Mouse (Mus musculus) megakaryocyte, embryonic 14.5 days (primary cell): ENCODE measurements around the gene Rnf111. TPM values are rescaled to one million over a fixed set of nuclear protein-coding genes. Genes with fewer than 3 reads are reported as not detected.
A peak's percentile ranks its signal among the peaks of the same experiment; 100 is the strongest.
"Not testable (repeated sequence)": the region's sequence is repeated elsewhere in the genome, so short reads cannot be mapped to it uniquely, and the experiment has no call there.

ENCODE experiments used
- H3K27me3 ChIP-seq: replicated peaks from 2 replicates; pipeline ENCODE3; 2012; ENCODE audit warnings: inconsistent platforms
- H3K36me3 ChIP-seq: replicated peaks from 2 replicates; pipeline ENCODE3; 2012; ENCODE audit warnings: low read length, inconsistent platforms, mixed read lengths
- H3K4me1 ChIP-seq: 2 replicates; pipeline ENCODE4 v1.6.1; 2012; ENCODE audit warnings: inconsistent platforms
- H3K4me3 ChIP-seq: replicated peaks from 2 replicates; pipeline ENCODE3; 2012; ENCODE audit warnings: moderate library complexity, mild to moderate bottlenecking, inconsistent platforms
- H3K9me3 ChIP-seq: 2 replicates; pipeline ENCODE4 v1.6.1; 2012; ENCODE audit warnings: inconsistent platforms
- FLI1 ChIP-seq: IDR thresholded peaks from 2 replicates; pipeline ENCODE4 v1.6.1; 2012; ENCODE audit warnings: low read length, inconsistent platforms, mixed read lengths
- GATA1 ChIP-seq: IDR thresholded peaks from 3 replicates; pipeline ENCODE4 v1.6.1; 2012; ENCODE audit warnings: mixed read lengths, low read length, inconsistent platforms, borderline replicate concordance
- polyA plus RNA-seq: library from polyadenylated mRNA; stranded (reverse); fragments of >175 nt; gene quantifications from 2 replicates; pipeline ENCODE4 v1.2.3, GENCODE M21; 2012; ENCODE audit warnings: low replicate concordance; ENCODE audit not compliant: insufficient read depth

Gene Rnf111
- polyA plus RNA-seq, result 1.2 and 1.3 TPM in 2 replicates

DNA sequence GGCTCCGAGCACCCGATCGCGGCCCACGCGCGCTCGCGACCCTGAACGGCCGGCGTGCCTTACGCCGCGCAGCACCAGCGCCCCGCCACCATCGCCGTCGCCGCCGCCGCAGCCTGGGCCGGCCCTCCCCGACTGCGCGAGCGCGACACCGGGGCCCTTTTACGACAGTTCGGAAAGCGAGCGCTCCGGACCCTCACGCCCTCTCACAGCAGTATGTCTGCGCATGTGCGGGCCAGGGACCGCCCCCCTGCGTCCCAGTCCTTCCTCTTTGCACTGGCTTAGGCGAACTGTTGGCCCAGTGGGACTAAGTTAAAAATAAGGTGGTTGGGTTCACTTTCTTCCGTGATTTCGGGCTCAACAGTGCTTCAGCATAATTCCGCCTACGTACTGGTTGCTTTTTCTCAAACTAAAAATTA, at the start of gene Rnf111:
Gene Rnf111 (minus strand): TSS at position 100 of the 416 bp plus-strand sequence.
- peaks cover 11% of the 10 kb centered on the region for H3K36me3 ChIP-seq
- TF ChIP-seq GATA1 (no peak), FLI1 (no peak)
- no peaks in the 10 kb centered on the region for H3K9me3 ChIP-seq
- no peaks in the 10 kb centered on the region for H3K27me3 ChIP-seq
- peaks cover 36% of the 10 kb centered on the region; the same call in 1 of the 2 replicates for H3K4me1 ChIP-seq
- peak within 1 kb of the TSS; percentile 97 for H3K4me3 ChIP-seq

DNA sequence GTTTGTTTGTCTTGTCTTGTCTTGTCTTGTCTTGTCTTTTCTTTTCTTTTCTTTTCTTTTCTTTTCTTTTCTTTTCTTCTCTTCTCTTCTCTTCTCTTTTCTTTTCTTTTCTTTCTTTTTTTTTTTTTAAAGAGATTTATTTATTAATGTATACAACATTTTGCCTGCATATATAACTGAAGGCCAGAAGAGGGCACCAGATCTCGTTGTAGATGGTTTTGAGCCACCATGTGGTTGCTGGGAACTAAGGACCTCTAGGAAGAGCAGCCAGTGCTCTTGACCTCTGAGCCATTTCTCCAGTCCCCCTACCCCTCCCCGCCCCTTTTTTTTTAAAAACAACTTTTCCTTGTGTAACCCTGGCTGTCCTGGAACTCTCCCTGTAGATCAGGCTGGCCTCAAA, 48.7 kb upstream of the Rnf111 start:
- H3K4me3 ChIP-seq, H3K9me3 ChIP-seq, H3K27me3 ChIP-seq: not testable (repeated sequence)
- Histone ChIP-seq H3K36me3 (peaks cover 68% of the 10 kb centered on the region), H3K4me1 (peaks cover 32% of the 10 kb centered on the region; the same call in 1 of the 2 replicates)

DNA sequence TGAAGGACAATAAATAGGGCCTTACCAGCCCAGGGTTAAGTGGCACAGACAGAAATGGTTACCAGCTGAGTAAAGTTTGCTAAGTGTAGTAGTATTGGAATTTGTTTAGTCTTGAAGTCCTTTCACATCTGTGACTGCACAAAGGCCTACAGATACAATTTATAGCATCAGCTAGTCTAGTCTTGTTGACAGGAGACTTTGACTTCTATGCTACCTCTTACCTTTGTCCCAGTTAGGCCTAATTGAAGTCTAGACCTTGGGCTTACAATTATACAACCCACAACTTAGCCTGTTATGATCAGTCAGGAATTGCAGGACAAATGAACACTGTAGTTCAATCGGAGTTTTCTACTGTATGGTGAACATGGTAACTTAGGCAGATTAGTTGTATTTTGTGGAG, 48.0 kb upstream of the Rnf111 start:
- peaks cover 72% of the 10 kb centered on the region for H3K36me3 ChIP-seq
- TF ChIP-seq FLI1 (no peak), GATA1 (no peak)
- H3K9me3 ChIP-seq, result peaks cover 6% of the 10 kb centered on the region; the same call in 1 of the 2 replicates
- no peak overlapping the region for H3K4me3 ChIP-seq
- peaks cover 39% of the 10 kb centered on the region; the same call in 1 of the 2 replicates for H3K4me1 ChIP-seq
- H3K27me3 ChIP-seq, result no peaks in the 10 kb centered on the region

DNA sequence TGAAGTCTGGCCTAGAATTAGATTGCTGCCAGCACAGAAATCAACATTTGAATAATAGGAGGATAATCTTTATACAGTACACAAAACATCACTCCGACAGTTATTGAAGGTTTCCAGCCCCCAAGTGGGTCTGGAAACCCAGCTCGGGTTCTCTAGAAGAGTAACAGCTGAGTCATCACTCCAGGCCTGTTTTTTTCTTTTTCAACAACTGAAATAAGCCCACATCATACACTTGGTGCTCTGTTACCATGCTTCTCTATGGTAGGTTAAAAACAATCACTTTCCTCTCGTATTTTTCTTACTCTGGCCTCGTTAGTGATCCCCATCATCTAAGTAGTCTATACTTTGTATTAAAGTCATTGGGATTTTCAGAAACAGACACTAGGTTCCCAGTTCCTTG, 44.8 kb upstream of the Rnf111 start:
- Histone ChIP-seq H3K9me3 (peaks cover 3% of the 10 kb centered on the region; the same call in 1 of the 2 replicates), H3K27me3 (no peaks in the 10 kb centered on the region), H3K36me3 (peaks cover 58% of the 10 kb centered on the region), H3K4me1 (peaks cover 53% of the 10 kb centered on the region; the same call in 1 of the 2 replicates), H3K4me3 (no peak overlapping the region)
- no peak for TF ChIP-seq GATA1
- TF ChIP-seq FLI1, result no peak

DNA sequence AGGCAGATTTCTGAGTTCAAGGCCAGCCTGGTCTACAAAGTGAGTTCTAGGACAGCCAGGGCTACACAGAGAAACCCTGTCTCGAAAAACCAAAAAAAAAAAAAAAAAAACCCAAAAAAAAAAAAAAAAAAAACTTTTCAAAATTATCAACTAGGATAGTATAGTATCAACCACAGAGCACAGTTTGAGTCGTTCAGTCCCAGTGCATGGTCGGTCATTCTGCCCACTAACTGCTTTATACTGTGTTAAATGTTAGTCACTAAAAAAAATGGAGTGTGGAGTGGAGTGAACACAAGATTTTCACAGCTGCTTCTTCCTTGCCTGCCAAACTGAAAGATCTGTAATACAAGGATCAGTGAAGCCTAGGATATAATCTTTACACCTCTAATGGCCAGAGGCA, 43.1 kb upstream of the Rnf111 start:
- not testable (repeated sequence) for H3K4me3 ChIP-seq, H3K27me3 ChIP-seq, H3K9me3 ChIP-seq
- Histone ChIP-seq H3K36me3 (peaks cover 42% of the 10 kb centered on the region), H3K4me1 (peaks cover 57% of the 10 kb centered on the region)

DNA sequence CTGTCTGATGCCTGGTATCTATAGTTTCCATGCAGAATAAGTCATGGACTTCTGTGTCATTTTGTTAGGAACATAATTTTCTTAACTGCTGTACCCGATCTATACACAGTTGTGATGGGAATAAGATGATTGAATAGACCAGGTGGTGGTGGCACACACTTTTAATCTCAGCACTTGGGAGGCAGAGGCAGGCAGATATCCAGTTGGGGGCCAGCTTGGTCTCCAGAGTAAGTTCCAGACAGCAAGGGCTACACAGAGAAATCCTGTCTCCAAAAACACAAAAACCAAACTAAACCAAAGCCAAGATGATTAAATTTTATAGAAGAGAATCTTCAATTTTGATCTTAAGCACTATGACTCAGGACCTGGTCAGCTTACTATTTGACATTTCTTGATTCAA, 41.3 kb upstream of the Rnf111 start:
- TF ChIP-seq FLI1, result no peak
- Histone ChIP-seq H3K9me3 (no peaks in the 10 kb centered on the region), H3K27me3 (no peaks in the 10 kb centered on the region), H3K4me3 (no peak overlapping the region), H3K4me1 (peaks cover 46% of the 10 kb centered on the region), H3K36me3 (peaks cover 30% of the 10 kb centered on the region)

DNA sequence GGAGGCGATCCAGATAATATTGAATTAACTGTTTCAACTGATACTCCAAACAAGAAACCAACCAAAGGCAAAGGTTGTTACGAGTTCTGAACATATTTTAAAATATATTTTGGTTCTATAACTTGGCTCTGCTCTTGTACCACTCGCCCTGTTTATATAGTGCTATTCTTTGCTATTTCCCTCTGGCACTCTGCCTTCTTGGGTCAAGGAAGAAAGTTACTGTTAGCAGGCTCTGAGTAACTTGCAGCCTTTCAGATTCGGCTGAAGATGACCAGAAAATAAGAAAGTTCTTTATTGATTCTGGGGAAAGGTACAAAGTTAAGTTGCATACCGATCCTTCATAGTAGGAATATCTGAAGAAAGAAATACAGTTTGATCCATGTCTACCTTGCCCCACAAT, 40.5 kb upstream of the Rnf111 start:
- no peak for TF ChIP-seq GATA1
- TF ChIP-seq FLI1, result no peak
- Histone ChIP-seq H3K4me3 (peak overlapping the region; percentile 96), H3K36me3 (peaks cover 25% of the 10 kb centered on the region)

DNA sequence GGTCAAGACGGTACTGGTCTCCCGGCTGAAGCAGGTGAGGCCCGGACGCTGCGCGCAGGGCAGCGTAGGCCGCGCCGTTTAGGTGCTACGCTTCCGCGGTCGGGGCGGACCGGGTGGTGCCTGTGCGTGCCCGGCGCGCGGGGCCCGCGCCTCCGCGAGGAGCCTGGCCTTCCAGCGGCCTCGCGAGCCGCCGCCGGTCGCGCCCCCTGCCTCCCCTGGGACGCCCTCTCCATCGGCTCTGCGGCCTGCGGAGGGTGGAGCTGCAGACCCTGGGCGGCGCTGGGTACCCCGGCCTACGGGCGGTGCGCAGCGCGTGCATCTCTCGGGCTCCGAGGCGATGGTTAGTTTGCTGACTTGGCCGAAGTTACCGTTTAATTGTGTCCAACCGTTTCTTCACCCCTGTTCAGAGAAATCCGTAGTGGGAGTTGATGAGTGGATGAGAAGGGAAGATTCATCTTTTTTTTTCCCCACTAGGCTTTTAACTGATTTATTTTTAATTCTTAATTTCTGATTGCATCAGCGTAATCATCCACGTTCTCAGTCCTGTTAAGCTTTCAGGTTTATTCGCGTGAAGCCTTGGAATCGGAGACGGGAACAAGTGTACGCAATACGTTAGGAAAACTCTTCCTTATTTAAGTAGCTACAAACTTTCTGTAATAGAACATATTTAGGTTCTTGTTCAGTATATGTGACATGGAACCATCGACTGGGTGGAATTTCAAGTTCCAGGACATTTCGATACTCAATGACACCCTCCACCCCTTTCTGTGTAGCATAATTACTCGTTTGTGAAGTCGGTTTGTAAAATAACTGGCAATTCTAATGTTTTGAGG, 39.7 kb upstream of the Rnf111 start:
- H3K27me3 ChIP-seq, result no peaks in the 10 kb centered on the region
- H3K4me3 ChIP-seq, result peak overlapping the region; percentile 96
- TF ChIP-seq GATA1 (no peak), FLI1 (no peak)
- no peaks in the 10 kb centered on the region for H3K9me3 ChIP-seq
- peaks cover 19% of the 10 kb centered on the region for H3K36me3 ChIP-seq
- H3K4me1 ChIP-seq, result peaks cover 40% of the 10 kb centered on the region

More for the DNA sequence above, 40.5 kb upstream of the Rnf111 start:
- no peaks in the 10 kb centered on the region for H3K27me3 ChIP-seq
- H3K4me1 ChIP-seq, result peaks cover 44% of the 10 kb centered on the region
- no peaks in the 10 kb centered on the region for H3K9me3 ChIP-seq

DNA sequence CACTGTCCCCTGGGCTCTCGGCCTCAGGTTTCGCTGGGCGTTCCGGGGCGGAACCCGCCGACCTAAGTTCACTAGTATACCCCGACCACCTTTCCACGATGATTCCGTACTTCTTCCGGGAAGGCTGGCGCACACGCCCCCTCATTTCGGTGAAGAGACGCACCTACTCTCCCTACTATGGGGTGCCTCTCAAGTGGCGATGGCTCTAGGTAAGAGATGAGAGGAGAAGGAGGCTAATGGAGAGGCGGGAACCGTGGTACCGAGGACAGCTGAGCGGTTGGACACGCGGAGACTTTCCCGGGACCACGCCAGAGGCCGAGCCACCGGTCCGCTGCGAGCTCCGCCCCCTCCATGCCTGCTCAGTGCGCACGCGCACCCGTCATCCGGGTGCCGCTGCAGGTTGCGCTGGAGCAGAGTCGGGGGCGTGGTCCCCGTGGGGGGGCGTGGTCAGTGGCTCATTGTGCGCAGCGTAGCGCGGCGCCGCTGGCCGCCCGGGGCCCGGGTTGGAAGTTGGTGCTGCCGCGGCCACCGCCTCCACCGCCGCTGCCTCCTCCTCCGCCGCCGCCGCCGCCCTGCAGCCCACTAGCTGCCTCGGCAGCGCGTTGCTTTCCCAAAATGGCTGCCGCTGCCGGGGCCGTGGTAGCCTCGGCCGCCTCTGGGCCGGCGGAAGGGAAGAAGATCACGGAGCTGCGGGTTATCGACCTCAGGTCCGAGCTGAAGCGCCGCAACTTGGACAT, 38.9 kb upstream of the Rnf111 start, which contains the start of gene Sltm:
Gene Sltm (plus strand): TSS at position 450 of the 737 bp plus-strand sequence.
- Histone ChIP-seq H3K36me3 (peaks cover 12% of the 10 kb centered on the region), H3K4me3 (peak within 1 kb of the TSS; percentile 96), H3K27me3 (no peaks in the 10 kb centered on the region), H3K4me1 (peaks cover 32% of the 10 kb centered on the region), H3K9me3 (no peaks in the 10 kb centered on the region)
- TF ChIP-seq GATA1 (no peak), FLI1 (no peak)

DNA sequence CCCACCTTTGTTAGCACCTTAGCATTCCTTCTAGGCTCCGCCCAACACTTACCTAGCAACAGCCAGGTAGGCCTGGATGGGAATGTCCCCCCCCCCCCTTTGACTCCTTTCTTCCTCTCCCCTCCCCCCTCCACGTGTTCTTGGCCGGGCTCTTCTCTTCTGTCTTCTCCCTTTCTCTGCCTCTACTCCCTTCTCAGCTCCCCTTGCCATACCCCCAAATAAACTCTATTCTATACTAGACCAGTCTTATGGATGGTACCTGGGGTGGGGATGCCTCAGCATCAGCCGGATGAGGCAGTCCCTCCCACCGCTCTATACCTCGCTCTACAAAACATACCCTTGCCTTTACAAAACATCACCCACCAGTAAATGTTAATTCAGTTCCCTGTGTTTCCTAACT, 38.1 kb upstream of the Rnf111 start:
- Histone ChIP-seq H3K9me3 (no peaks in the 10 kb centered on the region), H3K36me3 (peaks cover 3% of the 10 kb centered on the region), H3K4me1 (peaks cover 23% of the 10 kb centered on the region), H3K27me3 (no peaks in the 10 kb centered on the region), H3K4me3 (peak overlapping the region; percentile 96)
- TF ChIP-seq GATA1, result no peak
- no peak for TF ChIP-seq FLI1
